Mouse (Mus musculus) kidney, adult 2 months (tissue): ENCODE results near the gene Zfyve1. TPM values are rescaled to one million over a fixed set of nuclear protein-coding genes. Genes with fewer than 3 reads are reported as not detected.

ENCODE experiments used
- DNase-seq: peaks from one replicate; pipeline ENCODE4 v3.0.0; 2021
- H3K27ac ChIP-seq: fragments of 200-500 bp; 2 replicates; pipeline ENCODE4 v1.5.1; 2012; ENCODE audit warnings: low read depth, low read length, control low read depth, inconsistent platforms; ENCODE audit not compliant: insufficient read depth
- H3K27me3 ChIP-seq: fragments of 200-500 bp; replicated peaks from 2 replicates; pipeline ENCODE4 v1.6.1; 2012; ENCODE audit warnings: mild to moderate bottlenecking, moderate library complexity, low read length, inconsistent platforms; ENCODE audit not compliant: control insufficient read depth, insufficient read depth
- H3K36me3 ChIP-seq: fragments of 200-500 bp; 2 replicates; pipeline ENCODE4 v1.6.1; 2012; ENCODE audit warnings: mild to moderate bottlenecking, moderate library complexity, low read length, inconsistent platforms; ENCODE audit not compliant: control insufficient read depth, insufficient read depth
- H3K4me1 ChIP-seq: fragments of 200-500 bp; 2 replicates; pipeline ENCODE4 v1.6.1; 2011; ENCODE audit warnings: low read length; ENCODE audit not compliant: control insufficient read depth, insufficient read depth
- H3K4me3 ChIP-seq: fragments of 200-500 bp; 2 replicates; pipeline ENCODE4 v1.5.1; 2011; ENCODE audit warnings: mild to moderate bottlenecking, low read depth, low read length, control low read depth; ENCODE audit not compliant: insufficient read depth
- CTCF ChIP-seq: fragments of 200-500 bp; conservative IDR thresholded peaks from 2 replicates; pipeline ENCODE4 v1.5.1; 2011; ENCODE audit warnings: low read depth, mild to moderate bottlenecking, control low read depth, low read length, moderate library complexity, mixed read lengths; ENCODE audit not compliant: insufficient read depth, insufficient read length
- POLR2A ChIP-seq: fragments of 200-500 bp; IDR thresholded peaks from one replicate; pipeline ENCODE4 v1.6.1; 2011; ENCODE audit warnings: low read depth, low read length, control low read depth
- WGBS: fragments of 180-500 bp; shearing (Covaris S2); methylation state at CpG from one replicate; pipeline ENCODE4 v1.1.7; 2018; 5-methylcytosine and 5-hydroxymethylcytosine counted together
- polyA plus RNA-seq: library from polyadenylated mRNA; depleted of rRNA; stranded (reverse); fragments of >200 nt; gene quantifications from 2 replicates; pipeline ENCODE4 v1.2.3, GENCODE M21; 2012

The Zfyve1 gene
- polyA plus RNA-seq, 1 experiment = 29.0 TPM

GRCm38 (mm10) chr12:83536039-83536438 lies 61.0 kb downstream of the Zfyve1 start:
- Histone ChIP-seq H3K27ac (no peak overlapping the region), H3K4me3 (no peak overlapping the region), H3K36me3 (no peaks in the 10 kb centered on the region), H3K4me1 (no peaks in the 10 kb centered on the region), H3K27me3 (no peaks in the 10 kb centered on the region)
- WGBS = 73% methylated on average over 9 of the region's 9 CpGs
- DNase-seq = no peak
- TF ChIP-seq POLR2A = no peak
- TF ChIP-seq CTCF = no peak

GRCm38 (mm10) chr12:83535428-83535827 lies 61.6 kb downstream of the Zfyve1 start:
- TF ChIP-seq CTCF (no peak), POLR2A (no peak)
- H3K4me3 ChIP-seq = no peak overlapping the region
- H3K27me3 ChIP-seq = no peaks in the 10 kb centered on the region
- DNase-seq = no peak
- no peaks in the 10 kb centered on the region for H3K4me1 ChIP-seq
- H3K27ac ChIP-seq = no peak overlapping the region
- no peaks in the 10 kb centered on the region for H3K36me3 ChIP-seq
- WGBS = 91% methylated on average over 11 of the region's 11 CpGs

- TF ChIP-seq POLR2A (no peak), CTCF (no peak)
- 72% methylated on average over 3 of the region's 3 CpGs for WGBS
- Histone ChIP-seq H3K4me1 (no peaks in the 10 kb centered on the region), H3K27me3 (no peaks in the 10 kb centered on the region), H3K36me3 (no peaks in the 10 kb centered on the region), H3K27ac (no peak overlapping the region), H3K4me3 (no peak overlapping the region)
- no peak for DNase-seq
Measured at GRCm38 (mm10) chr12:83534190-83534589, 62.8 kb downstream of the Zfyve1 start.

- no peak for DNase-seq
- H3K4me3 ChIP-seq = no peak overlapping the region
- no peak overlapping the region for H3K27ac ChIP-seq
- no peaks in the 10 kb centered on the region for H3K4me1 ChIP-seq
- no peaks in the 10 kb centered on the region for H3K36me3 ChIP-seq
- WGBS = 76% methylated on average over 3 of the region's 3 CpGs
- TF ChIP-seq CTCF = no peak
- TF ChIP-seq POLR2A = no peak
- no peaks in the 10 kb centered on the region for H3K27me3 ChIP-seq
Measured at GRCm38 (mm10) chr12:83532966-83533365, 64.1 kb downstream of the Zfyve1 start.

DNA sequence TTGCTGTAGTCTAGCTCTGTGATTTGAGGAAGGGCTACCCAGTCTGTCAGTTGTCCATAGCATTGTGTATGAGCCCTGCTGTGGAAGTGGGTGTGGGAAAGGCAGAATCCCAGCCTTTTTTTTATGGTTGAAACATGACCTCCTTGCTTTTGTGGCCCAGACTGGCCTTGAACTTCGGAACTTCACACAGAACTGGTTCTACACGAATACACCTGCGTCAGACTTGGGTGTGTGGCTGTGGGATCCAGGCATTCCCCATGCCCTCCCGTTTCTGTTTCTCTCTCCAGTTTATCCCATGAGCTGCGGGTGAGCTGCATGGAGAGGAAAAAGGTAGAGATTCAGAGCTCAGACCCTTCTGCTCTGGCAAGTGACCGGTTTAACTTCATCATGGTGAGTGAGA lies 65.0 kb downstream of the Zfyve1 start:
- no peak overlapping the region for H3K4me3 ChIP-seq
- H3K27me3 ChIP-seq = no peaks in the 10 kb centered on the region
- no peaks in the 10 kb centered on the region for H3K4me1 ChIP-seq
- no peaks in the 10 kb centered on the region for H3K36me3 ChIP-seq
- TF ChIP-seq POLR2A = no peak
- no peak for TF ChIP-seq CTCF
- 82% methylated on average over 6 of the region's 6 CpGs for WGBS
- no peak overlapping the region for H3K27ac ChIP-seq
- DNase-seq = no peak

GRCm38 (mm10) chr12:83528665-83529064 lies 68.4 kb downstream of the Zfyve1 start:
- Histone ChIP-seq H3K27ac (no peak overlapping the region), H3K4me1 (no peaks in the 10 kb centered on the region), H3K4me3 (no peak overlapping the region), H3K36me3 (no peaks in the 10 kb centered on the region), H3K27me3 (no peaks in the 10 kb centered on the region)
- WGBS = 91% methylated on average over 5 of the region's 5 CpGs
- DNase-seq = no peak
- TF ChIP-seq CTCF (no peak), POLR2A (no peak)

GRCm38 (mm10) chr12:83527816-83528215 lies 69.2 kb downstream of the Zfyve1 start:
- Histone ChIP-seq H3K27me3 (no peaks in the 10 kb centered on the region), H3K36me3 (no peaks in the 10 kb centered on the region), H3K4me3 (no peak overlapping the region), H3K27ac (no peak overlapping the region), H3K4me1 (no peaks in the 10 kb centered on the region)
- TF ChIP-seq POLR2A = no peak
- no peak for TF ChIP-seq CTCF
- 81% methylated on average over 6 of the region's 6 CpGs for WGBS
- no peak for DNase-seq
